Mouse (Mus musculus) brain, embryonic 14.5 days (tissue): ENCODE data around the gene Cckar. TPM values are rescaled to one million over a fixed set of nuclear protein-coding genes. Genes with fewer than 3 reads are reported as not detected.
A peak's percentile ranks its signal among the peaks of the same experiment; 100 is the strongest.
"Not testable (repeated sequence)": the region's sequence is repeated elsewhere in the genome, so short reads cannot be mapped to it uniquely, and the experiment has no call there.

Source experiments
- DNase-seq: peaks from one replicate; pipeline ENCODE4 v3.0.0-alpha.2; 2011; ENCODE audit warnings: low read depth
- CTCF ChIP-seq: fragments of 200-500 bp; IDR thresholded peaks from 2 replicates; pipeline ENCODE4 v1.5.1; 2012; ENCODE audit warnings: inconsistent platforms, mild to moderate bottlenecking, moderate library complexity, borderline replicate concordance; ENCODE audit not compliant: insufficient read depth, insufficient read length; ENCODE audit errors: extremely low read depth
- POLR2A ChIP-seq: fragments of 200-500 bp; IDR thresholded peaks from 2 replicates; pipeline ENCODE4 v1.6.1; 2012; ENCODE audit warnings: mild to moderate bottlenecking, inconsistent platforms, borderline replicate concordance; ENCODE audit not compliant: poor library complexity, insufficient read depth, insufficient read length, severe bottlenecking; ENCODE audit errors: extremely low read depth
- polyA plus RNA-seq: library from polyadenylated mRNA; depleted of rRNA; stranded (reverse); fragments of >200 nt; gene quantifications from 2 replicates; pipeline ENCODE4 v1.2.3, GENCODE M21; 2012

Gene Cckar
- polyA plus RNA-seq, 1 experiment = 1.0 TPM

GRCm38 (mm10) chr5:53688326-53688725 lies 19.2 kb downstream of the Cckar start:
- TF ChIP-seq POLR2A (no peak), CTCF (no peak)
- peak; percentile 69 for DNase-seq

DNA sequence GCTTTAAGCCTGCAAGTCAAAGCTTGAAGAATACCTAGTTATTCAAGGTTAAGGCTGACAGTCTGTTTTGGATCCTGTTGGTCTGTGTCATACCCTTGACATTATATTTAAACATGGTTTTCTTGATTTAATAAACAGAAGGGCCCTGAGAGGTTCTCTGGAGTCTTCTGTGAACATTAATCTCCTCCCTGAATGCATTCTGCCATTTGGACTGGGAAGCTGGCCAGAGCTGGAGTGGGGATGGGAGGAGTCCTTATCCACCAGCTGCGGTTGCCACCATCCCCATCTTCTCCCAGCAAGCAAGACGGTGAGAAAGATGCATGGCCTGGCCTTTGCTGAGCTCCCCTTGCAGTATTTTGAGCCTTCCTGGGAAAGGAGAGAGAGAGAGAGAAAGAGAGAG lies 21.1 kb downstream of the Cckar start:
- DNase-seq = no peak
- TF ChIP-seq POLR2A (no peak), CTCF (no peak)

- no peak for DNase-seq
- TF ChIP-seq CTCF (no peak), POLR2A (no peak)
Measured at GRCm38 (mm10) chr5:53685623-53686022, 21.9 kb downstream of the Cckar start.

GRCm38 (mm10) chr5:53684417-53684816 lies 23.1 kb downstream of the Cckar start:
- DNase-seq = no peak
- no peak for TF ChIP-seq CTCF
- TF ChIP-seq POLR2A = no peak

DNA sequence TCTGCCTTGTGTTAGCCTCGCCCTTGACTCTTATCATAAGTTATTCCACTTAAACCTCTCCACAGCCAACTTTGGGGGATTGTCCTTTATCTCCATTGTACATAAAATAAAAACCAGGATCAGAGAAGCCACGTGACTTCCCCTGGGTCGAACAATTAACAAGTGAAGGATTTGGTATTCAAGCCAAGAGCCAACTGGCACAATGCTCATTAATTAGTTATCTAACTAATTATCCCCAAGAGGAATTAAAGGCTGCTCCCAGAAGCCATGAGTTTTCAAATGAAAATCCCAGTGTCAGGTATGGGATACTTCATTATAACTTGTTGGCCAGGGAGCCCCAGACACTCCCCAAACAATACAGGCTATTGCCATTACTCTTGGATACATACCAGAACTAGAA lies 23.6 kb downstream of the Cckar start:
- peak; percentile 71 for DNase-seq
- TF ChIP-seq POLR2A (no peak), CTCF (no peak)

DNA sequence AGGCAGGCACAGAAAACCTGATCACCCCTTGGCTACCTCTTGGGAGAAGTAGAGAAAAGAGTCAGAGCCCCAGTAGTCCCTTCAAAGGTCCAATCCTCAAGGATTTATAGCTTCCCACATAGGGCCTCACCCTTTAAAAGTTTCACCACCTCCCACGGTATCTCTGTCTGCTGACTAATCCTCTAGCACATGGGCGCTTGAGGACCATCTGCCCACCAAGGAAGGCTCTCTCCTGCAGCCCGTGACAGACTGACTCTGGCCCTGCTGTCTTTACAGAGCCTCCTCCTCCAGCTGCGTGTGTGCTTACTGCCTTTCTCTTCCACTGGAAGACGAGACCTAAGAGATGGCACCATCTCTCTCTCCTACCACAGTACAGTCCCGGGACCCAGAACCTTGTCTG lies 27.9 kb downstream of the Cckar start:
- TF ChIP-seq POLR2A (no peak), CTCF (no peak)
- no peak for DNase-seq

GRCm38 (mm10) chr5:53678036-53678767 lies 29.3 kb downstream of the Cckar start:
- DNase-seq = peak; percentile 32

GRCm38 (mm10) chr5:53676671-53677070 lies 30.8 kb downstream of the Cckar start:
- no peak for DNase-seq
- TF ChIP-seq POLR2A = no peak
- TF ChIP-seq CTCF = no peak

More at GRCm38 (mm10) chr5:53678036-53678767, 29.3 kb downstream of the Cckar start:
- TF ChIP-seq POLR2A = no peak
- TF ChIP-seq CTCF = no peak

- DNase-seq = not testable (repeated sequence)
Measured at GRCm38 (mm10) chr5:53673493-53674150, 33.9 kb downstream of the Cckar start.

GRCm38 (mm10) chr5:53672352-53672751 lies 35.2 kb downstream of the Cckar start:
- TF ChIP-seq CTCF = peak; percentile 82
- TF ChIP-seq POLR2A = no peak
- peak; percentile 82 for DNase-seq

GRCm38 (mm10) chr5:53671507-53671906 lies 36.0 kb downstream of the Cckar start:
- DNase-seq = no peak
- no peak for TF ChIP-seq POLR2A
- no peak for TF ChIP-seq CTCF
